Comparison of ENCODE assay signal across 14 mouse cellular contexts in genomic region chr1:174501011-174501410, GRCm38 (mm10). TPM values are rescaled to one million over a fixed set of nuclear protein-coding genes. Genes with fewer than 3 reads are reported as not detected.
DNase-seq lines count a peak whose midpoint lies in the region; ATAC-seq and TF ChIP-seq lines count a peak whose summit lies in the region.
"Had no signal": no experiment of that assay in that cellular context is flagged by ENCODE, and none has a peak within 500 bp of the region (broad histone marks: within the 10 kb centered on the region; RNA-seq: fewer than 3 reads in every experiment).

No protein-coding gene starts in this region.

- H3K4me3 ChIP-seq in layer of hippocampus, adult 2 months, result no peak overlapping the region
- H3K4me3 ChIP-seq in embryonic facial prominence, embryonic 14.5 days (ENCODE audit: low read depth, low read length), result no peak overlapping the region
- no peak overlapping the region for H3K4me3 ChIP-seq in hindbrain, embryonic 13.5 days
- no peak overlapping the region for H3K4me3 ChIP-seq in midbrain, postnatal 0 days (ENCODE audit: low read depth, low read length)

- no peaks in the 10 kb centered on the region for H3K36me3 ChIP-seq in embryonic facial prominence, embryonic 14.5 days (ENCODE audit: control insufficient read depth, insufficient read depth, low read length)
- no peaks in the 10 kb centered on the region for H3K36me3 ChIP-seq in hindbrain, embryonic 13.5 days
- no peaks in the 10 kb centered on the region for H3K36me3 ChIP-seq in midbrain, postnatal 0 days (ENCODE audit: insufficient read depth, low read length)

- 0 out of 2 replicates have a peak, but pooled peaks cover 4% of the 10 kb centered on the region for H3K27me3 ChIP-seq in embryonic facial prominence, embryonic 14.5 days (replicated peaks; ENCODE audit: control insufficient read depth, insufficient read depth, low read length)
- H3K27me3 ChIP-seq in hindbrain, embryonic 13.5 days, result no peaks in the 10 kb centered on the region
- no peaks in the 10 kb centered on the region for H3K27me3 ChIP-seq in midbrain, postnatal 0 days (ENCODE audit: insufficient read depth, low read length)

- H3K27ac ChIP-seq in layer of hippocampus, adult 2 months, result 0 out of 2 replicates have a peak overlapping the region, but pooled peaks have one; percentile 36
- no peak overlapping the region for H3K27ac ChIP-seq in embryonic facial prominence, embryonic 14.5 days (replicated peaks; ENCODE audit: low read depth, low read length)
- H3K27ac ChIP-seq in hindbrain, embryonic 13.5 days, result no peak overlapping the region
- no peak overlapping the region for H3K27ac ChIP-seq in midbrain, postnatal 0 days (ENCODE audit: low read depth, low read length)

- TF ChIP-seq CTCF in layer of hippocampus, adult 2 months (conservative IDR thresholded peaks at IDR 0.05), result no peak
- no peak for TF ChIP-seq CTCF in midbrain, postnatal 0 days (IDR thresholded peaks at IDR 0.05)

- ATAC-seq in embryonic facial prominence, embryonic 14.5 days (ENCODE audit: low read depth), result no peak
- ATAC-seq in hindbrain, embryonic 13.5 days (ENCODE audit: low FRiP score), result no peak
- no peak for ATAC-seq in midbrain, postnatal 0 days (ENCODE audit: low FRiP score)

- H3K4me2 ChIP-seq in embryonic facial prominence, embryonic 14.5 days (ENCODE audit: low read depth, low read length), result peak overlapping the region; percentile 98; the same call in 1 of the 2 replicates
- peak overlapping the region; percentile 98; the same call in 1 of the 2 replicates for H3K4me2 ChIP-seq in hindbrain, embryonic 13.5 days
- H3K4me2 ChIP-seq in midbrain, postnatal 0 days (ENCODE audit: low read depth, low read length, poor library complexity, severe bottlenecking), result peak overlapping the region; percentile 91; the same call in 1 of the 2 replicates

- DNase-seq in layer of hippocampus, adult 2 months (ENCODE audit: low spot score in 2 of 2), result no peak
- no peak for DNase-seq in layer of hippocampus, postnatal 36 days
- DNase-seq in embryonic facial prominence, embryonic 14.5 days (ENCODE audit: low spot score), result no peak
- no peak for DNase-seq in midbrain, postnatal 0 days (ENCODE audit: low spot score)
- DNase-seq in adrenal gland, postnatal 14 days, result no peak
- no peak for DNase-seq in left cerebral cortex, postnatal 14 days (ENCODE audit: low spot score in 2 of 2)
- DNase-seq in right cerebral cortex, postnatal 10 days (ENCODE audit: low spot score in 2 of 2), result no peak
- DNase-seq: kidney, adult 11 months had no signal

- H3K4me1 ChIP-seq in embryonic facial prominence, embryonic 14.5 days (ENCODE audit: control insufficient read depth, insufficient read depth, low read length), result peaks cover 9% of the 10 kb centered on the region
- H3K4me1 ChIP-seq in hindbrain, embryonic 13.5 days (replicated peaks), result peaks cover 26% of the 10 kb centered on the region
- peaks cover 9% of the 10 kb centered on the region; the same call in 1 of the 2 replicates for H3K4me1 ChIP-seq in midbrain, postnatal 0 days (ENCODE audit: insufficient read depth, low read length)

- intact Hi-C loops in left cerebral cortex, postnatal 14 days (cut with DNase I), result loop anchor here (5.0 to 10.0 kb wide), 2 partner anchors 51 to 414 kb away; no protein-coding TSS in a partner anchor

- H3K9ac ChIP-seq in embryonic facial prominence, embryonic 14.5 days (ENCODE audit: low read depth, low read length), result no peak overlapping the region
- H3K9ac ChIP-seq in hindbrain, embryonic 13.5 days, result no peak overlapping the region
- H3K9ac ChIP-seq in midbrain, postnatal 0 days (replicated peaks; ENCODE audit: low read length, poor library complexity, severe bottlenecking), result no peak overlapping the region

- WGBS in embryonic facial prominence, embryonic 14.5 days, result 45% methylated on average over 1 of the region's 1 CpGs
- 4% methylated on average over 1 of the region's 1 CpGs for WGBS in hindbrain, embryonic 13.5 days
- WGBS in midbrain, postnatal 0 days, result 0% methylated on average over 1 of the region's 1 CpGs

- H3K9me3 ChIP-seq in embryonic facial prominence, embryonic 14.5 days (ENCODE audit: control insufficient read depth, low read length), result no peaks in the 10 kb centered on the region
- no peaks in the 10 kb centered on the region for H3K9me3 ChIP-seq in hindbrain, embryonic 13.5 days
- no peaks in the 10 kb centered on the region for H3K9me3 ChIP-seq in midbrain, postnatal 0 days (ENCODE audit: low read length)

RNA-seq across cellular contexts. Expression of gene Fmn2, which starts 0.6 kb away (rescaled TPM):
- 10 to 100 TPM; 62.8 to 76.8 TPM for total RNA-seq in layer of hippocampus, adult 2 months (2021)
- total RNA-seq in layer of hippocampus, postnatal 36 days (2021), result 10 to 100 TPM; 69.2 to 73.0 TPM
- polyA plus RNA-seq in embryonic facial prominence, embryonic 14.5 days (2014; fragmentation: Nextera tagmentation; extraction: Ambion mirVana), result 1.3 and 1.5 TPM in 2 replicates
- 7.5 and 8.3 TPM in 2 replicates for polyA plus RNA-seq in hindbrain, embryonic 13.5 days (2015; fragmentation: Nextera tagmentation; extraction: Ambion mirVana)
- total RNA-seq in midbrain, postnatal 0 days (2014; rRNA removed), result 19.9 and 25.3 TPM in 2 replicates
- 6.0 and 8.2 TPM in 2 replicates for polyA plus RNA-seq in midbrain, postnatal 0 days (2015; fragmentation: Nextera tagmentation; extraction: Ambion mirVana)
- 2.9 and 3.6 TPM in 2 replicates for total RNA-seq in adrenal gland, postnatal 14 days (2021)
- 10 to 100 TPM; 57.5 to 64.6 TPM for total RNA-seq in left cerebral cortex, postnatal 14 days (2021)

RNA-seq across cellular contexts. Expression of gene Olfr220, which starts 59.1 kb away (rescaled TPM):
- total RNA-seq in layer of hippocampus, adult 2 months (2021), result not detected
- total RNA-seq in layer of hippocampus, postnatal 36 days (2021), result not detected
- 0.11 TPM in 1 of 2 replicates, not detected in the other for polyA plus RNA-seq in embryonic facial prominence, embryonic 14.5 days (2014; fragmentation: Nextera tagmentation; extraction: Ambion mirVana)
- not detected in 2 replicates for polyA plus RNA-seq in hindbrain, embryonic 13.5 days (2015; fragmentation: Nextera tagmentation; extraction: Ambion mirVana)
- total RNA-seq in midbrain, postnatal 0 days (2014; rRNA removed), result not detected in 2 replicates
- polyA plus RNA-seq in midbrain, postnatal 0 days (2015; fragmentation: Nextera tagmentation; extraction: Ambion mirVana), result not detected in 2 replicates
- total RNA-seq in adrenal gland, postnatal 14 days (2021), result not detected in 2 replicates
- total RNA-seq in left cerebral cortex, postnatal 14 days (2021), result not detected
- total RNA-seq: layer of hippocampus, postnatal 25 days; liver, adult 2 months had no signal
- polyA plus RNA-seq: gonadal fat pad, adult 2 months; liver, adult 2 months; neural tube, embryonic 14.5 days; testis, adult 2 months had no signal
